Mouse (Mus musculus) MEL (cell line): ENCODE measurements around the gene Slc25a54.

Experiments
- CTCF ChIP-seq, 3 experiments: IDR thresholded peaks in 2 of 3; conservative IDR thresholded peaks in 1 of 3; 2 replicates each; pipeline ENCODE4 v1.5.1; 2011 to 2012; ENCODE audit warnings: low read length in 3 of 3, low read depth in 2 of 3, mild to moderate bottlenecking in 2 of 3, improper control_type of control experiment in 1 of 3, inconsistent platforms in 1 of 3, mixed read lengths in 1 of 3, moderate library complexity in 1 of 3; ENCODE audit not compliant: control insufficient read depth in 1 of 3, insufficient read depth in 1 of 3, poor library complexity in 1 of 3, severe bottlenecking in 1 of 3
- EP300 ChIP-seq, 2 experiments: IDR thresholded peaks; 2 replicates each; pipeline ENCODE4 v1.6.1; 2011; ENCODE audit warnings: improper control_type of control experiment in 2 of 2, low read length in 2 of 2, low read depth in 1 of 2, mild to moderate bottlenecking in 1 of 2
- GATA1 ChIP-seq: IDR thresholded peaks from 2 replicates; pipeline ENCODE4 v1.6.1; 2011; ENCODE audit warnings: low read depth, low read length, improper control_type of control experiment
- MAX ChIP-seq: IDR thresholded peaks from 2 replicates; pipeline ENCODE4 v1.6.1; 2011; ENCODE audit warnings: low read length, improper control_type of control experiment
- POLR2A ChIP-seq, 2 experiments: IDR thresholded peaks; 2 replicates each; pipeline ENCODE4 v1.6.1; 2011 to 2012; ENCODE audit warnings: low read length in 2 of 2, mild to moderate bottlenecking in 2 of 2, control low read depth in 1 of 2, improper control_type of control experiment in 1 of 2, low read depth in 1 of 2, moderate library complexity in 1 of 2; ENCODE audit not compliant: control insufficient read depth in 1 of 2, insufficient read depth in 1 of 2, poor library complexity in 1 of 2
- RCOR1 ChIP-seq: IDR thresholded peaks from 2 replicates; pipeline ENCODE4 v1.6.1; 2012; ENCODE audit warnings: low read depth, mild to moderate bottlenecking, inconsistent platforms, low read length, improper control_type of control experiment
- SMC3 ChIP-seq: IDR thresholded peaks from 2 replicates; pipeline ENCODE4 v1.6.1; 2011; ENCODE audit warnings: low read depth, low read length, improper control_type of control experiment
- TAL1 ChIP-seq: IDR thresholded peaks from 2 replicates; pipeline ENCODE4 v1.6.1; 2012; ENCODE audit warnings: mild to moderate bottlenecking, inconsistent platforms, low read length, moderate library complexity, mixed read lengths
- USF2 ChIP-seq, 2 experiments: IDR thresholded peaks; 2 replicates each; pipeline ENCODE4 v1.6.1; 2011 to 2012; ENCODE audit warnings: improper control_type of control experiment in 2 of 2, low read length in 2 of 2, borderline replicate concordance in 1 of 2, inconsistent platforms in 1 of 2, low read depth in 1 of 2, mild to moderate bottlenecking in 1 of 2; ENCODE audit not compliant: insufficient read depth in 1 of 2
- ZC3H11A ChIP-seq: IDR thresholded peaks from 2 replicates; pipeline ENCODE4 v1.6.1; 2012; ENCODE audit warnings: low read depth, mild to moderate bottlenecking, inconsistent platforms, low read length, improper control_type of control experiment
- ZKSCAN1 ChIP-seq: IDR thresholded peaks from 2 replicates; pipeline ENCODE4 v1.6.1; 2012; ENCODE audit warnings: low read depth, mild to moderate bottlenecking, inconsistent platforms, low read length, improper control_type of control experiment, moderate library complexity
- ZMIZ1 ChIP-seq: IDR thresholded peaks from 2 replicates; pipeline ENCODE4 v1.6.1; 2012; ENCODE audit warnings: low read depth, mild to moderate bottlenecking, inconsistent platforms, low read length, improper control_type of control experiment, moderate library complexity
- ZNF384 ChIP-seq: IDR thresholded peaks from 2 replicates; pipeline ENCODE4 v1.6.1; 2012; ENCODE audit warnings: low read depth, mild to moderate bottlenecking, inconsistent platforms, low read length, improper control_type of control experiment

DNA sequence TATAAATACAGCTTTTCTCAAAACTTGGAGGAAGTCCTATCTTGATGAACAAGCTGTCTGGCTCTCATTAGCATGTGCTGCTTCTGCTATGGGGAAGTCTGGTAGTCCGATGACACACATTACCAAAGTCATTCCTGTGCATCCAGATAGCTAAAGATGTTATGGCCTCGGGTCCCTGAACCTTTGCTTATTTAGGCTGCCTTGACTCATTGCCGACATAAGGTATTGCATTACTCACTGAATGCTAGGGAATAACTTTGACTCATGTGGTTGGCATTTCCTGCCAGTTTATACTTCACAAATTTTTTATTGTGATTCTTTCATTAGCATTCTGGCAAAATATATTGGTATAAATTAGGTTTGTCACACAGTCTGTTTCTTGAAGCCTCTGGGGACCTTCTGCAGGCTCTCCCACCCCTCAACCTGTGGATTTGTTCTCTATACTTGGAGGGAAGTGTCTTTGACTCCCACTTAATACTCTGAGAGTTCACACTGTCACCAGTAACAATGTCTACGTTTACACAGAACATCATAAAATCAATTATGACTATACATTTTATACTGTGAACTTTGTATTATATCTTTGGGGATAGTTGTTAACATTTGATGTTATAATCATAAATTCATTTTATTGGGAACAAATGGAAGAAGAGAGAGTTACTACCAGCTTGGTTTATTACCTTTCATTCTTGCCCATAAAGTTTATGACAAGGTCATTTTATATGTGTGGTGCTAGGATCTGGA, 75.8 kb downstream of the Slc25a54 start:
- no peak for TF ChIP-seq RCOR1
- no peak for TF ChIP-seq GATA1
- TF ChIP-seq TAL1, result no peak
- TF ChIP-seq ZKSCAN1, result no peak
- no peak for TF ChIP-seq CTCF (IDR thresholded peaks at IDR 0.05 in 2 of 3, conservative IDR thresholded peaks at IDR 0.05 in 1 of 3; ENCODE audit: control insufficient read depth in 1 of 3, insufficient read depth in 1 of 3, low read depth in 2 of 3, low read length in 3 of 3, poor library complexity in 1 of 3, severe bottlenecking in 1 of 3)
- TF ChIP-seq ZNF384, result no peak
- TF ChIP-seq USF2 (IDR thresholded peaks at IDR 0.05; ENCODE audit: borderline replicate concordance in 1 of 2, insufficient read depth in 1 of 2, low read depth in 1 of 2, low read length in 2 of 2), result no peak
- no peak for TF ChIP-seq ZMIZ1
- no peak for TF ChIP-seq POLR2A (IDR thresholded peaks at IDR 0.05; ENCODE audit: control insufficient read depth in 1 of 2, insufficient read depth in 1 of 2, low read depth in 1 of 2, low read length in 2 of 2, poor library complexity in 1 of 2)
- TF ChIP-seq ZC3H11A, result no peak
- TF ChIP-seq EP300 (IDR thresholded peaks at IDR 0.05; ENCODE audit: low read depth in 1 of 2, low read length in 2 of 2), result no peak
- no peak for TF ChIP-seq SMC3
- TF ChIP-seq MAX, result no peak
